Mouse (Mus musculus): ENCODE measurements around the gene P4ha3.

GRCm38 (mm10) chr7:100316924-100317323 lies 31.6 kb downstream of the P4ha3 start:
- TF ChIP-seq POLR2A (IDR thresholded peaks at IDR 0.05; ENCODE audit: control insufficient read depth, extremely low read depth, insufficient read depth, low read length, poor library complexity) = no peak
- TF ChIP-seq CTCF (IDR thresholded peaks at IDR 0.05; ENCODE audit: borderline replicate concordance, control insufficient read depth, extremely low read depth, insufficient read depth, low read length, poor library complexity) = no peak
